Mouse (Mus musculus) thymus, adult 2 months (tissue): Measurements from ENCODE around the gene Tppp2.

Experiments
- CTCF ChIP-seq: fragments of 200-500 bp; IDR thresholded peaks from 2 replicates; pipeline ENCODE4 v1.5.1; 2012; ENCODE audit warnings: mild to moderate bottlenecking, control low read depth, low read length, moderate library complexity, borderline replicate concordance; ENCODE audit not compliant: control insufficient read depth, poor library complexity, insufficient read depth; ENCODE audit errors: extremely low read depth
- POLR2A ChIP-seq: fragments of 200-500 bp; IDR thresholded peaks from 2 replicates; pipeline ENCODE4 v1.6.1; 2012; ENCODE audit warnings: mild to moderate bottlenecking, low read length, control low read depth, moderate library complexity; ENCODE audit not compliant: control insufficient read depth, poor library complexity, insufficient read depth; ENCODE audit errors: extremely low read depth

DNA sequence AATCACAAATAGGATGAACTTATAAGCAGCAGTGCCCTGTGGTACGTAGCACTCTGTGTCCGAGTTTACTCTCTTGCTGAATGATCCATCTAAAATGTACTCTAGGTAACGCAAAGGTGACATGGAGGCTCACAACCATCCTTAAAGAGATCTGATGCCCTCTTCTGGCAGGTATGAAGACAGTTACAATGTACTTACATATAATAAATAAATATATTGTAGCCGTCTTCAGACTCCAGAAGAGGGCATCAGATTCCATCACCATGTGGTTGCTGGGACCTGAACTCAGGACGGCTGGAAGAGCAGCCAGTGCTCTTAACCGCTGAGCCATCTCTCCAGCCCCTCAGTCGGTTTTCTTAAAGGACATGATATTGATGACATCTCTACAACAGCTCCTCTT is 13.5 kb upstream of the Tppp2 start:
- TF ChIP-seq CTCF (no peak), POLR2A (no peak)
